Mouse (Mus musculus): ENCODE measurements around the gene Larp7. TPM values are rescaled to one million over a fixed set of nuclear protein-coding genes. Genes with fewer than 3 reads are reported as not detected.

Gene Larp7
- polyA plus RNA-seq, 1 experiment from 2014 or later = 31.1 TPM

DNA sequence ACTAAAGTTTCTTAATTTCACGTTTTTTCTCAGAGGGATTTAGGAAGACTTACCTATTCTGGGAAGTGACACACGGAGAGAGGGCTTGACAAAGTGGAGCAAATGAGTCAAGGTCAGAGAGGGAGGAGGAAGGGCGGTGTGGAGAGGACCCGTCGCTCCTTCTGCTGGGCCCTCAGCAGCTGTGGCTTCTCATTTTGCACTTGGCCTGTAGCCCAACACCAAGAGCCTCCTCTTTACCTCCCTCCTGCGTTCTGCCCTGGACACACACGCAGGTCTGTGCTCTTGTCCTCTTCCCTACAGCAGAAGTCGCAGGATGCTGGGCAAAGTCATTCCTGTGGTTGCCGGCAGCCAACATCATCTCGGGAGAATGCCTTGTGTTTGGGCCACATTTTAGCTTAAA is 32.0 kb downstream of the Larp7 start:
- no peak for ATAC-seq
- Histone ChIP-seq H3K9me3 (ENCODE audit: control insufficient read depth, low read length) (no peaks in the 10 kb centered on the region), H3K27me3 (replicated peaks; ENCODE audit: control insufficient read depth, insufficient read depth, low read length) (no peaks in the 10 kb centered on the region), H3K36me3 (ENCODE audit: control insufficient read depth, insufficient read depth) (no peaks in the 10 kb centered on the region), H3K4me3 (replicated peaks; ENCODE audit: low read length) (no peak overlapping the region), H3K9ac (replicated peaks; ENCODE audit: low read depth, low read length) (no peak overlapping the region), H3K4me1 (replicated peaks; ENCODE audit: control insufficient read depth, insufficient read depth, low read length) (no peaks in the 10 kb centered on the region), H3K27ac (ENCODE audit: low read length) (no peak overlapping the region), H3K4me2 (ENCODE audit: low read length) (no peak overlapping the region)
- WGBS = 79% methylated on average over 10 of the region's 10 CpGs

DNA sequence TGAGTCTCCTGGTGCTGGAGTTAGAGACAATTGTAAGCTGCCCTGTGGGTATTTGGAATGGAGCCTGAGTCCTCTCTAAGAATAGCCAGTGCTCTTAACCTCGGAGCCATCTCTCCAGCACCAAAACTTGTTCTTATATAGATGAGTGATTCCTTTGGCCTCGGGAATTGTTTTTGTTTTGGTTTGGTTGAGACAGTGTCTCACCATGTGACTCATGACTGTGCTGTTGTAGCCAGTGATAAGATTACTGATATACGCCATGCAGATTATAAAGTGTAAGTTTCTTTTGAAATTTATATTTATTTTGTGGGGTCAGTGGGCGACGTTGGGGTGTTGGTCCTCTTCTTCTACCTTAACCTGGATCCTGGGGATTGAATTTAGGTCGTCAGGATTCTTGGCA is 32.8 kb downstream of the Larp7 start:
- ATAC-seq = no peak
- no peak overlapping the region for H3K4me2 ChIP-seq (ENCODE audit: low read length)
- H3K27me3 ChIP-seq (replicated peaks; ENCODE audit: control insufficient read depth, insufficient read depth, low read length) = no peaks in the 10 kb centered on the region
- H3K36me3 ChIP-seq (ENCODE audit: control insufficient read depth, insufficient read depth) = no peaks in the 10 kb centered on the region
- no peak overlapping the region for H3K27ac ChIP-seq (ENCODE audit: low read length)
- H3K4me3 ChIP-seq (replicated peaks; ENCODE audit: low read length) = no peak overlapping the region
- H3K9me3 ChIP-seq (ENCODE audit: control insufficient read depth, low read length) = no peaks in the 10 kb centered on the region
- no peaks in the 10 kb centered on the region for H3K4me1 ChIP-seq (replicated peaks; ENCODE audit: control insufficient read depth, insufficient read depth, low read length)
- 83% methylated on average over 6 of the region's 6 CpGs for WGBS
- no peak overlapping the region for H3K9ac ChIP-seq (replicated peaks; ENCODE audit: low read depth, low read length)

DNA sequence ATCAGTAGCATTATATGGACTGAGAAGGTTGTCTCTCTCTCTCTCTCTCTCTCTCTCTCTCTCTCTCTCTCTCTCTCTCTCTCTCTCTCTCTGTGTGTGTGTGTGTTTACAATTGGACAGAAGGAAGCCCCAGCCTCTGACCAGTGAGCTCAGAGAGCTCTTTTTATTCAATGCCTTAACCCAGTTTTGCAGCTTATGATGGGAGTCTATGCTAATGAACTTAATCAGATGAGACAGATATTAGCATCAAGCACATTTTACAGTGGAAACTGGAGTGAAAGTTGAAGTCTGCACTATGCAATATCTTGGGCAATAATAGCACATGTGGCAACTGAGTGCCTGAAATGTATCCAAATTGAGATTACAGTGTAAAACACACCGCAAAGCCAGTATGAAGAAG is 37.9 kb downstream of the Larp7 start:
- WGBS = 79% methylated on average over 1 of the region's 1 CpGs
- Histone ChIP-seq H3K27me3 (replicated peaks; ENCODE audit: control insufficient read depth, insufficient read depth, low read length) (no peaks in the 10 kb centered on the region), H3K4me3 (replicated peaks; ENCODE audit: low read length) (no peak overlapping the region), H3K9me3 (ENCODE audit: control insufficient read depth, low read length) (no peaks in the 10 kb centered on the region), H3K4me2 (ENCODE audit: low read length) (no peak overlapping the region), H3K4me1 (replicated peaks; ENCODE audit: control insufficient read depth, insufficient read depth, low read length) (no peaks in the 10 kb centered on the region), H3K36me3 (ENCODE audit: control insufficient read depth, insufficient read depth) (no peaks in the 10 kb centered on the region), H3K9ac (replicated peaks; ENCODE audit: low read depth, low read length) (no peak overlapping the region), H3K27ac (ENCODE audit: low read length) (no peak overlapping the region)
- ATAC-seq = no peak

DNA sequence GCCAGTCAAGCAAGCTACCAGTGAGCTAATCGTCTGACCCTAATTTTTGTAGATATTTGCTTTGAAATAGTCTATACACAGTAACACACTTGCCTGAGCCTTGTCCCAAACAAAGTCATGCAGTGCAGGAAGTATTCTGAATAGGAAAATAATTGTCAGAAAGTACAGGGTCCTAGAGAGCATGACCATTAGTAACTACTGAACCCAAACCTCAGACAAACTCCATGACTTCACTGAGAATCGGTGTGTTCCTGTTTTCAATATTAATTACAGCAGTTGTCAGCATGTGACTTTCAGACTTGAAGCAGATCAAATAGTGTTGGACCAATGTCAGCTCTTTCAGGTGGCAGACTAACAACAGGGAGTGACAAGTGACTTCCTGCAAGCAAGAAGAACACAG is 39.5 kb downstream of the Larp7 start:
- H3K27me3 ChIP-seq (replicated peaks; ENCODE audit: control insufficient read depth, insufficient read depth, low read length) = no peaks in the 10 kb centered on the region
- no peak overlapping the region for H3K27ac ChIP-seq (ENCODE audit: low read length)
- no peak for ATAC-seq
- H3K4me2 ChIP-seq (ENCODE audit: low read length) = no peak overlapping the region
- 78% methylated on average over 2 of the region's 2 CpGs for WGBS
- H3K9ac ChIP-seq (replicated peaks; ENCODE audit: low read depth, low read length) = no peak overlapping the region
- no peaks in the 10 kb centered on the region for H3K4me1 ChIP-seq (replicated peaks; ENCODE audit: control insufficient read depth, insufficient read depth, low read length)
- H3K4me3 ChIP-seq (replicated peaks; ENCODE audit: low read length) = no peak overlapping the region
- no peaks in the 10 kb centered on the region for H3K9me3 ChIP-seq (ENCODE audit: control insufficient read depth, low read length)
- H3K36me3 ChIP-seq (ENCODE audit: control insufficient read depth, insufficient read depth) = no peaks in the 10 kb centered on the region

DNA sequence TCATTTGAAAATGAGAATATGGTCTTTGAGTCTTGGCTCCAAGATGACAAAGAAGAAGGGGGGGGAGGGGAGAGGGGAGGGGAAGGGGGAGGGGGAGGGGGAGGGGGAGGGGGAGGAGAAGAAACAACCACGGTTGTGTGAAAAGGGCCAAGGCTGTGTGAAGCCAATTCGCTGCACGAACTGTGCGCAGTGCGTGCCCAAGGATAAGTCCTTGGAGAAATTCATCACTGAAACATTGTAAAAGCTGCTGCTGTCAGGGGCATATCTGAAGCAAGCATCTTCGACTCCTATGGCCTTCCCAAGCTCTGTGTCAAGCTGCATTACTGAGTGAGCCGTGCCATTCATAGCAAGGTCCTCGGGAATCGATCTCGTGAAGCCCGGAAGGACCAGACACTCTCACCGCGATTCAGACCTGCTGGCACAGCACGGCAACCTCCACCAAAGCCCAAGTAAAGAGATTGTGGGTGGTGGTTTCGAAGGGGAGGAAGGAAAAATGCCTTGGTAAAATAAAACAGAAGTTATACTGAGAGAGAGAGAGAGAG is 40.3 kb downstream of the Larp7 start:
- Histone ChIP-seq H3K9ac (replicated peaks; ENCODE audit: low read depth, low read length) (no peak overlapping the region), H3K27me3 (replicated peaks; ENCODE audit: control insufficient read depth, insufficient read depth, low read length) (no peaks in the 10 kb centered on the region), H3K4me3 (replicated peaks; ENCODE audit: low read length) (no peak overlapping the region), H3K36me3 (ENCODE audit: control insufficient read depth, insufficient read depth) (no peaks in the 10 kb centered on the region), H3K4me1 (replicated peaks; ENCODE audit: control insufficient read depth, insufficient read depth, low read length) (peaks cover 6% of the 10 kb centered on the region; the same call in 1 of the 2 replicates), H3K9me3 (ENCODE audit: control insufficient read depth, low read length) (no peaks in the 10 kb centered on the region), H3K27ac (ENCODE audit: low read length) (no peak overlapping the region), H3K4me2 (ENCODE audit: low read length) (no peak overlapping the region)
- no peak for ATAC-seq
- 71% methylated on average over 15 of the region's 15 CpGs for WGBS

DNA sequence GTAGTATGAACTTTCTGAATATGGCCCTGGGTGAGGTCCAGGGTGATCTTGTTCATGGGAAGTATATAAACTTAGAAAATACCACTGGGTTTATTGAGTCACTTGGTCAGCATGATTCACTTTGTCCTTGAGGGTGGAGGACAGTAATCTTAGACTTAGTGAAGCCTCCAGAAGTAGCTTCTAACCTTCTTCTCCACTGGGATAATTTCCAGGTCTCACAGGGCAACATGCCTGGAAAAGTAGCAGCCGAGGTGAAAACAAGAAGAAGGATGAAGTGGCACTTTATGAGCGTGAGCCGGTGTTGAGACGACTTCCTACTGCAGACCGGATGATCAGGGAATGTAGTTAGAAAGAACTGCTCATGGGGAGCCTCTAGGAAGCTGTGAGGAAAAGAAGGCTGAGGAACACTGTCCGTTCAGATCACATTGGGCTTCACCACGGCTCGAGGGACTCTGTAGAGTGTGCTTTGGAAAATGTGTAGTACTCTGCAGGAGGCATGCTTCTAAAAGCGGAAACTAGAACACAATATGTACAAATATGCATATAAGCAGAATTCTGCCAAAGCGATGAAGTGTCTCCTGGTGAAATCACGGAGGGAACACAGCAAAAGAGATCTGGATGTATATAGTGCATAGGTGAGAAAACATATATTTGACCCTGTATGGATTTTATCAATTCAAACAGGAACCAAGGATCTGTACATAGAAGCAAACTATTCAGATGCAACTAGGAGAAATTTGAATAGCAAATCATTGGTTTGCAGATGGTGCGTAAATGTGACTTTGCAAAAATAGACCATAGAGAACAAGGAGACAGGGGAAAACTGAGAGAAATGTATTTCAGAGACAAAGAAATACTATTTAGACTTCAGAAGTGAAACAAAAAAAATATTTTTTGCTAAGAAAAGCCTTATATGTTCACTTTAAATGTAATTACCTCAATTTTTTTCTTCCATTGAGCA is 41.1 kb downstream of the Larp7 start:
- peaks cover 7% of the 10 kb centered on the region; the same call in 1 of the 2 replicates for H3K4me1 ChIP-seq (replicated peaks; ENCODE audit: control insufficient read depth, insufficient read depth, low read length)
- H3K36me3 ChIP-seq (ENCODE audit: control insufficient read depth, insufficient read depth) = no peaks in the 10 kb centered on the region
- whole genome bisulfite sequencing = 80% methylated on average over 12 of the region's 12 CpGs
- H3K9me3 ChIP-seq (ENCODE audit: control insufficient read depth, low read length) = no peaks in the 10 kb centered on the region
- no peak for ATAC-seq
- no peaks in the 10 kb centered on the region for H3K27me3 ChIP-seq (replicated peaks; ENCODE audit: control insufficient read depth, insufficient read depth, low read length)
- H3K4me3 ChIP-seq (replicated peaks; ENCODE audit: low read length) = no peak overlapping the region
- H3K4me2 ChIP-seq (ENCODE audit: low read length) = no peak overlapping the region
- H3K27ac ChIP-seq (ENCODE audit: low read length) = no peak overlapping the region
- no peak overlapping the region for H3K9ac ChIP-seq (replicated peaks; ENCODE audit: low read depth, low read length)

DNA sequence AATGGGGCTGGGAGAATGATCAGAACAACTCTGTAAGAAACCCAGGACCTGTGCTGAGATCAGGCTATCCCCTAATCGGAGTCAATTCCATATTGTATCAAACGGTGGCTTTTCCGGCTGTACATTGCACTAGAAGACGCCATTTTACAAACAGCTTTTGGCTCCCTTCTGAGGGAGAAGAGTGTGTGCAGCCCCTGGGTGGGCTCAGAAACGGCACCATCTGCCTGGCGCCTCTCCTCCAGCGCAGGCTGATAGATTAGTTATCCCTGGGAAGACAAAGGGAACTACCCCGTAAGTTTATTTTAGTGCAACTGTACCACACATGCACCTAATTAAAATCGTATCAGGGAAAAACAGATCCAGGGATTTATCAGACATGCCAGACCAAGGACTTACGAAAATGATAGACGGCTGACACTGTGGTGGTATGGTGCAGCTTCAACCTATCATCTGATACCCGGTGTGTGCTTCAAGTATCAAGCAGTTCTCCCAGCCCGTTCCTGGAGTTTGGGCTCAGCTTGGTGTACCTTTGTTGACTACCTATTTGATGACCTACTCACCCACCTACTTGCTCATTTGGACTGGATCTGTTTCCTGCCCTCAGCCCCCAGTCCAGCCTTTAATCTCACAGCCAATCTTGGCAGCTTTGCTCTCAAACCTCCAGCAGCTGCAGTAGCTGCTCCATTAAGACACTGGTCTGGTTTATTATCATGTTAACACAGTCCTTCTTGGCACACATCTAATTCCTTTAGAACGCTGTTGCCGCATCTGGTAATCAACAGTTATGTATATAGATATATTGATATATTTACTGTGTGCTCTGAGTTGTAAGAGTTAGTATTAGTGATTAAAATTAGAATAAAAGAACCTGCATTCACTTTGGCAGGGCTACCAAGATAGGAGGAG is 45.0 kb downstream of the Larp7 start:
- H3K9ac ChIP-seq (replicated peaks; ENCODE audit: low read depth, low read length) = no peak overlapping the region
- H3K27me3 ChIP-seq (replicated peaks; ENCODE audit: control insufficient read depth, insufficient read depth, low read length) = no peaks in the 10 kb centered on the region
- WGBS = 55% methylated on average over 15 of the region's 15 CpGs
- no peak overlapping the region for H3K4me2 ChIP-seq (ENCODE audit: low read length)
- ATAC-seq = peak; percentile 64
- no peak overlapping the region for H3K4me3 ChIP-seq (replicated peaks; ENCODE audit: low read length)
- no peak overlapping the region for H3K27ac ChIP-seq (ENCODE audit: low read length)
- no peaks in the 10 kb centered on the region for H3K36me3 ChIP-seq (ENCODE audit: control insufficient read depth, insufficient read depth)
- H3K9me3 ChIP-seq (ENCODE audit: control insufficient read depth, low read length) = no peaks in the 10 kb centered on the region; the same call in 1 of the 2 replicates
- H3K4me1 ChIP-seq (replicated peaks; ENCODE audit: control insufficient read depth, insufficient read depth, low read length) = peaks cover 7% of the 10 kb centered on the region; the same call in 1 of the 2 replicates

DNA sequence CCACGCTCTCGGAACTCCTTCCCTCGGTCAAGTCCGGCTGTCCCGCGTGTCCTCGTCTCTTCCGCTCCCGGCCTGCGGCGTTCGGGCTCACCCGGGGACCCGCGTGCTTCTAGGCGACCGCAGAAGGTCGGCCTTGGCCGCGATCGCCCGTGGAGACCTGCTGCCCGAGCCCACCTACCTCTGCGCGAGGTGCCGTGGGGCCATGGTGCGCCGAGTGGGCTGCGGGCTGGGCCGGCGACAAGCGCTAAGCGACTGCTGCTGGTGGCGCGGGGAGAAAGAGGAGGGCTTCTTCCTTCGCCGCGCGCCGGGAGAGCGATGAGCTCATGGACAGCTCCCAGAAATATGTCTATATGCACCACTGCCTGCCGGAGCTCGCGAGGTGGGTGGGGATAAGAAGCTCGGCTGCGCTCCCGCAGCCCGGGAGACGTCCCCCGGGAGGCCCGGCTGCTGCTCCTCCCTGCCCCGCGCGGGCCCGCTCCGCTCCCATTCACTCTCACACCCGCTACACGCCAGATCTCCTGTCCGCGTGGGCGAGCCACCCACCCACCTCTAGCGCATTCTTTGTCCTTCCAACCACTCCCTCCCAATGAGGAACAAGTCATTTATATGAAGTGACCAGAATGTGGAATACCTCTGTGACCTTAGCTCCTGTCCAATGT is 54.3 kb downstream of the Larp7 start, which contains the start of gene Ank2:
Gene Ank2, minus strand, starts transcription at position 609 of the 659 bp plus-strand sequence.
- Histone ChIP-seq H3K4me1 (replicated peaks; ENCODE audit: control insufficient read depth, insufficient read depth, low read length) (peaks cover 10% of the 10 kb centered on the region), H3K4me2 (ENCODE audit: low read length) (peak within 1 kb of the TSS; percentile 100), H3K36me3 (ENCODE audit: control insufficient read depth, insufficient read depth) (no peaks in the 10 kb centered on the region), H3K9ac (replicated peaks; ENCODE audit: low read depth, low read length) (peak within 1 kb of the TSS; percentile 94), H3K27me3 (replicated peaks; ENCODE audit: control insufficient read depth, insufficient read depth, low read length) (no peaks in the 10 kb centered on the region; the same call in 1 of the 2 replicates), H3K27ac (ENCODE audit: low read length) (peak within 1 kb of the TSS; percentile 70), H3K4me3 (replicated peaks; ENCODE audit: low read length) (peak within 1 kb of the TSS; percentile 83), H3K9me3 (ENCODE audit: control insufficient read depth, low read length) (no peaks in the 10 kb centered on the region; the same call in 1 of the 2 replicates)
- ATAC-seq = peak; percentile 86
- under 1% methylated on average over 60 of the region's 62 CpGs for WGBS
